14 mouse cellular contexts compared by ENCODE assay signal in genomic region chr5:147292506-147293120, GRCm38 (mm10). TPM values are rescaled to one million over a fixed set of nuclear protein-coding genes. Genes with fewer than 3 reads are reported as not detected.
DNase-seq lines count a peak whose midpoint lies in the region; ATAC-seq lines count a peak whose summit lies in the region.
"Had no signal": no experiment of that assay in that cellular context is flagged by ENCODE, and none has a peak within 500 bp of the region (broad histone marks: within the 10 kb centered on the region; RNA-seq: fewer than 3 reads in every experiment).

No protein-coding gene starts in this region.

- H3K4me2 ChIP-seq in heart, embryonic 11.5 days = peak overlapping the region; percentile 22
- no peak overlapping the region for H3K4me2 ChIP-seq in neural tube, embryonic 12.5 days (replicated peaks)
- H3K4me2 ChIP-seq in neural tube, embryonic 15.5 days = no peak overlapping the region
- H3K4me2 ChIP-seq in limb, embryonic 13.5 days (replicated peaks) = no peak overlapping the region
- H3K4me2 ChIP-seq in forebrain, embryonic 11.5 days (ENCODE audit: low read depth, low read length, severe bottlenecking) = no peak overlapping the region
- H3K4me2 ChIP-seq: embryonic facial prominence, embryonic 15.5 days; heart, embryonic 15.5 days; limb, embryonic 12.5 days had no signal

- ATAC-seq in heart, embryonic 11.5 days (replicated peaks; ENCODE audit: insufficient number of reproducible peaks, low FRiP score, low TSS enrichment) = peak; percentile 46; the same call in 1 of the 2 replicates
- 0 out of 2 replicates have a peak, but pooled peaks have one; percentile 13 for ATAC-seq in neural tube, embryonic 12.5 days (ENCODE audit: low FRiP score, low read depth)
- no peak for ATAC-seq in neural tube, embryonic 15.5 days (ENCODE audit: low FRiP score)
- peak; percentile 45 for ATAC-seq in limb, embryonic 13.5 days (ENCODE audit: low FRiP score, low read depth)
- no peak for ATAC-seq in forebrain, embryonic 11.5 days (replicated peaks; ENCODE audit: low FRiP score)

- no peak overlapping the region for H3K9ac ChIP-seq in heart, embryonic 11.5 days (ENCODE audit: low read depth, low read length)
- no peak overlapping the region for H3K9ac ChIP-seq in neural tube, embryonic 12.5 days
- no peak overlapping the region for H3K9ac ChIP-seq in neural tube, embryonic 15.5 days (replicated peaks)
- H3K9ac ChIP-seq in limb, embryonic 13.5 days = no peak overlapping the region
- no peak overlapping the region for H3K9ac ChIP-seq in forebrain, embryonic 11.5 days (ENCODE audit: low read length)
- H3K9ac ChIP-seq: embryonic facial prominence, embryonic 15.5 days; heart, embryonic 15.5 days; limb, embryonic 12.5 days had no signal

- no peak for DNase-seq in heart, postnatal 14 days
- DNase-seq in yolk sac, embryonic 10.5 days (ENCODE audit: low spot score) = peak; percentile 35
- no peak for DNase-seq in embryo, embryonic 10 days (ENCODE audit: low spot score)
- no peak for DNase-seq in forebrain, embryonic 11.5 days (ENCODE audit: low spot score)

- no peak overlapping the region for H3K4me3 ChIP-seq in heart, embryonic 11.5 days (ENCODE audit: low read depth, low read length)
- no peak overlapping the region for H3K4me3 ChIP-seq in neural tube, embryonic 12.5 days
- no peak overlapping the region for H3K4me3 ChIP-seq in neural tube, embryonic 15.5 days (replicated peaks)
- no peak overlapping the region for H3K4me3 ChIP-seq in limb, embryonic 13.5 days
- no peak overlapping the region for H3K4me3 ChIP-seq in forebrain, embryonic 11.5 days (ENCODE audit: low read depth, low read length)
- H3K4me3 ChIP-seq: embryonic facial prominence, embryonic 15.5 days; heart, embryonic 15.5 days; limb, embryonic 12.5 days had no signal

- WGBS in heart, embryonic 11.5 days (ENCODE audit: insufficient replicate concordance) = 29% methylated on average over 13 of the region's 13 CpGs
- WGBS in neural tube, embryonic 12.5 days = 50% methylated on average over 13 of the region's 13 CpGs
- WGBS in neural tube, embryonic 15.5 days = 56% methylated on average over 13 of the region's 13 CpGs
- WGBS in limb, embryonic 13.5 days = 36% methylated on average over 13 of the region's 13 CpGs
- 49% methylated on average over 13 of the region's 13 CpGs for WGBS in forebrain, embryonic 11.5 days

- peaks cover 45% of the 10 kb centered on the region for H3K27me3 ChIP-seq in heart, embryonic 11.5 days (ENCODE audit: control insufficient read depth, insufficient read depth, low read length)
- peaks cover 40% of the 10 kb centered on the region for H3K27me3 ChIP-seq in neural tube, embryonic 12.5 days (replicated peaks)
- H3K27me3 ChIP-seq in neural tube, embryonic 15.5 days (replicated peaks) = peaks cover 46% of the 10 kb centered on the region
- H3K27me3 ChIP-seq in limb, embryonic 13.5 days = peaks cover 57% of the 10 kb centered on the region
- H3K27me3 ChIP-seq in forebrain, embryonic 11.5 days (ENCODE audit: control insufficient read depth, insufficient read depth, low read length) = peaks cover 43% of the 10 kb centered on the region

- H3K36me3 ChIP-seq in heart, embryonic 11.5 days (ENCODE audit: control insufficient read depth, insufficient read depth, low read length) = no peaks in the 10 kb centered on the region
- no peaks in the 10 kb centered on the region for H3K36me3 ChIP-seq in neural tube, embryonic 12.5 days
- H3K36me3 ChIP-seq in neural tube, embryonic 15.5 days = no peaks in the 10 kb centered on the region
- H3K36me3 ChIP-seq in limb, embryonic 13.5 days = no peaks in the 10 kb centered on the region
- H3K36me3 ChIP-seq in forebrain, embryonic 11.5 days (ENCODE audit: control insufficient read depth, insufficient read depth, low read length) = no peaks in the 10 kb centered on the region
- H3K36me3 ChIP-seq: embryonic facial prominence, embryonic 15.5 days; heart, embryonic 15.5 days; limb, embryonic 12.5 days had no signal

- no peaks in the 10 kb centered on the region for H3K9me3 ChIP-seq in heart, embryonic 11.5 days (replicated peaks; ENCODE audit: control insufficient read depth, low read length)
- H3K9me3 ChIP-seq in neural tube, embryonic 12.5 days = no peaks in the 10 kb centered on the region
- H3K9me3 ChIP-seq in neural tube, embryonic 15.5 days (replicated peaks) = no peaks in the 10 kb centered on the region
- H3K9me3 ChIP-seq in limb, embryonic 13.5 days = no peaks in the 10 kb centered on the region; the same call in 1 of the 2 replicates
- no peaks in the 10 kb centered on the region for H3K9me3 ChIP-seq in forebrain, embryonic 11.5 days (ENCODE audit: control insufficient read depth, low read length)
- H3K9me3 ChIP-seq: embryonic facial prominence, embryonic 15.5 days; heart, embryonic 15.5 days had no signal

- peaks cover 9% of the 10 kb centered on the region; the same call in 1 of the 2 replicates for H3K4me1 ChIP-seq in heart, embryonic 11.5 days (ENCODE audit: control insufficient read depth, insufficient read depth, low read length)
- no peaks in the 10 kb centered on the region for H3K4me1 ChIP-seq in neural tube, embryonic 12.5 days
- H3K4me1 ChIP-seq in neural tube, embryonic 15.5 days = no peaks in the 10 kb centered on the region
- peaks cover 9% of the 10 kb centered on the region; the same call in 1 of the 2 replicates for H3K4me1 ChIP-seq in limb, embryonic 13.5 days
- no peaks in the 10 kb centered on the region for H3K4me1 ChIP-seq in forebrain, embryonic 11.5 days (replicated peaks; ENCODE audit: control insufficient read depth, insufficient read depth, low read length)
- H3K4me1 ChIP-seq: embryonic facial prominence, embryonic 15.5 days had no signal

- no peak overlapping the region for H3K27ac ChIP-seq in heart, embryonic 11.5 days (ENCODE audit: low read depth, low read length)
- no peak overlapping the region for H3K27ac ChIP-seq in neural tube, embryonic 12.5 days
- no peak overlapping the region for H3K27ac ChIP-seq in neural tube, embryonic 15.5 days (replicated peaks)
- H3K27ac ChIP-seq in limb, embryonic 13.5 days = no peak overlapping the region
- H3K27ac ChIP-seq in forebrain, embryonic 11.5 days (ENCODE audit: low read depth, low read length) = no peak overlapping the region
- H3K27ac ChIP-seq: embryonic facial prominence, embryonic 15.5 days; heart, embryonic 15.5 days; limb, embryonic 12.5 days; macrophage had no signal

- intact Hi-C loops in heart, postnatal 14 days (cut with DNase I) = loop anchor here (5.0 to 10.0 kb wide), 2 partner anchors 310 to 348 kb away; partner anchors contain the start of gene Gtf3a

RNA-seq across cellular contexts. Expression of gene Cdx2, which starts 14.5 kb away (rescaled TPM):
- not detected in 2 replicates for polyA plus RNA-seq in heart, embryonic 11.5 days (2014; fragmentation: Nextera tagmentation; extraction: Ambion mirVana)
- not detected for total RNA-seq in heart, postnatal 14 days (2021)
- not detected in 2 replicates for polyA plus RNA-seq in neural tube, embryonic 12.5 days (2016; fragmentation: Nextera tagmentation; extraction: Ambion mirVana)
- polyA plus RNA-seq in neural tube, embryonic 15.5 days (2015; fragmentation: Nextera tagmentation; extraction: Ambion mirVana) = 3.1 TPM in 1 of 2 replicates, not detected in the other
- 0.06 TPM in 1 of 2 replicates, not detected in the other for polyA plus RNA-seq in limb, embryonic 13.5 days (2015; fragmentation: Nextera tagmentation; extraction: Ambion mirVana)
- polyA plus RNA-seq in forebrain, embryonic 11.5 days (2014; fragmentation: Nextera tagmentation; extraction: Ambion mirVana) = not detected in 2 replicates
- total RNA-seq: layer of hippocampus, adult 8-10 months had no signal
- polyA plus RNA-seq: embryonic facial prominence, embryonic 15.5 days; heart, embryonic 15.5 days; inflammation-experienced regulatory T-cells, adult 6 months; limb, embryonic 12.5 days; macrophage had no signal

RNA-seq across cellular contexts. Expression of gene Pdx1, which starts 22.9 kb away (rescaled TPM):
- polyA plus RNA-seq in heart, embryonic 11.5 days (2014; fragmentation: Nextera tagmentation; extraction: Ambion mirVana) = not detected in 2 replicates
- total RNA-seq in heart, postnatal 14 days (2021) = not detected
- polyA plus RNA-seq in neural tube, embryonic 12.5 days (2016; fragmentation: Nextera tagmentation; extraction: Ambion mirVana) = not detected in 2 replicates
- polyA plus RNA-seq in neural tube, embryonic 15.5 days (2015; fragmentation: Nextera tagmentation; extraction: Ambion mirVana) = not detected in 2 replicates
- polyA plus RNA-seq in limb, embryonic 13.5 days (2015; fragmentation: Nextera tagmentation; extraction: Ambion mirVana) = not detected in 2 replicates
- not detected in 2 replicates for polyA plus RNA-seq in forebrain, embryonic 11.5 days (2014; fragmentation: Nextera tagmentation; extraction: Ambion mirVana)
- total RNA-seq: layer of hippocampus, adult 8-10 months had no signal
- polyA plus RNA-seq: embryonic facial prominence, embryonic 15.5 days; heart, embryonic 15.5 days; inflammation-experienced regulatory T-cells, adult 6 months; limb, embryonic 12.5 days; macrophage had no signal

RNA-seq across cellular contexts. Expression of gene Urad, which starts 29.6 kb away (rescaled TPM):
- not detected in 2 replicates for polyA plus RNA-seq in heart, embryonic 11.5 days (2014; fragmentation: Nextera tagmentation; extraction: Ambion mirVana)
- total RNA-seq in heart, postnatal 14 days (2021) = not detected
- not detected in 2 replicates for polyA plus RNA-seq in neural tube, embryonic 12.5 days (2016; fragmentation: Nextera tagmentation; extraction: Ambion mirVana)
- 0.24 TPM in 1 of 2 replicates, not detected in the other for polyA plus RNA-seq in neural tube, embryonic 15.5 days (2015; fragmentation: Nextera tagmentation; extraction: Ambion mirVana)
- not detected in 2 replicates for polyA plus RNA-seq in limb, embryonic 13.5 days (2015; fragmentation: Nextera tagmentation; extraction: Ambion mirVana)
- not detected in 2 replicates for polyA plus RNA-seq in forebrain, embryonic 11.5 days (2014; fragmentation: Nextera tagmentation; extraction: Ambion mirVana)
- total RNA-seq: layer of hippocampus, adult 8-10 months had no signal
- polyA plus RNA-seq: embryonic facial prominence, embryonic 15.5 days; heart, embryonic 15.5 days; inflammation-experienced regulatory T-cells, adult 6 months; limb, embryonic 12.5 days; macrophage had no signal

Comparison
In these comparisons a context has a peak if more than half of its experiments do, and no peak if none do; other contexts are left out.
1. ATAC-seq: peak in heart, embryonic 11.5 days (single experiment), neural tube, embryonic 12.5 days (single experiment) and limb, embryonic 13.5 days (single experiment); none in neural tube, embryonic 15.5 days (single experiment) and forebrain, embryonic 11.5 days (single experiment).